Mouse (Mus musculus): ENCODE measurements at regions not wholly inside any gene's neighbourhood (a gene's known extent, or its start where the extent isn't known, plus 50 kb on each side); places are given as distances from the start of the nearest gene placed in this dataset.

GRCm38 (mm10) chr6:127207308-127207707 lies 55.3 kb upstream of the Ccnd2 start:
- no peak for DNase-seq

- DNase-seq: no peak
Observed at GRCm38 (mm10) chr6:127213355-127213754, 61.4 kb upstream of the Ccnd2 start.

- no peak for DNase-seq
Observed at GRCm38 (mm10) chr6:127215915-127216314, 63.9 kb upstream of the Ccnd2 start.

- DNase-seq: no peak
Observed at GRCm38 (mm10) chr6:127218634-127219445, 66.8 kb upstream of the Ccnd2 start.

GRCm38 (mm10) chr6:127219446-127219802 lies 67.4 kb upstream of the Ccnd2 start:
- no peak for DNase-seq

GRCm38 (mm10) chr6:127226242-127226983 lies 74.4 kb upstream of the Ccnd2 start:
- DNase-seq: no peak

- no peak for DNase-seq
Observed at GRCm38 (mm10) chr6:127236510-127237109, 84.6 kb upstream of the Ccnd2 start.

- DNase-seq: no peak
Observed at GRCm38 (mm10) chr6:127237168-127237567, 85.2 kb upstream of the Ccnd2 start.

- no peak for DNase-seq
Observed at GRCm38 (mm10) chr6:127239529-127240471, 87.8 kb upstream of the Ccnd2 start.

GRCm38 (mm10) chr6:127240472-127241375 lies 88.7 kb upstream of the Ccnd2 start:
- no peak for DNase-seq

GRCm38 (mm10) chr6:127241693-127242425 lies 89.9 kb upstream of the Ccnd2 start:
- no peak for DNase-seq

- no peak for DNase-seq
Observed at GRCm38 (mm10) chr6:127243032-127243431, 91.0 kb upstream of the Ccnd2 start.

GRCm38 (mm10) chr6:127245814-127246440 lies 93.9 kb upstream of the Ccnd2 start:
- peak; percentile 7 for DNase-seq

GRCm38 (mm10) chr6:127246730-127247129 lies 94.7 kb upstream of the Ccnd2 start:
- DNase-seq: no peak

GRCm38 (mm10) chr6:127247343-127247742 lies 95.3 kb upstream of the Ccnd2 start:
- no peak for DNase-seq

- DNase-seq: no peak
Observed at GRCm38 (mm10) chr6:127250181-127250873, 98.3 kb upstream of the Ccnd2 start.

GRCm38 (mm10) chr6:127250874-127251670 lies 99.1 kb upstream of the Ccnd2 start:
- no peak for DNase-seq

GRCm38 (mm10) chr6:127251671-127251985 lies 99.6 kb upstream of the Ccnd2 start:
- DNase-seq: peak; percentile 15

Measured in kidney, adult 11 months (tissue).